10 mouse cellular contexts compared by ENCODE assay signal in the genomic region with DNA sequence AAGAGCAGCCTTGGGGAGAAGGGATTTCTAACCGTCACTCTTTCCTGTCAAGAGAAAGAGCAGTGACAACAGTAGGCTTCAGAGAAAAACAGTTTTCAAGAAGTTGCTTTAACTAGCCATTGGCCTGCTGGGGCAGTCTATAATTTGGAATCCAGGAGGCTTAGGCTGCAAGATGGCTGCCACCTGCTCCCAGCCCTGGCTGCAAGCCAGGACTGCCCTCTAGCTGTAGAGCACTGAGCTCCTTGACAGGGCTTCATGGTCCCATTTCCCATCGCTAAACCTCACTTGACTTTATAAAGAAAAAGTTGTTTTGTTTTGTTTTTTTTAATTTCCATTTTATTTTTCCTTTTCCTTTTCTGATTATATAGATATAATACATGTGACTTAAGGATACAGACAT. TPM values are rescaled to one million over a fixed set of nuclear protein-coding genes. Genes with fewer than 3 reads are reported as not detected.
DNase-seq lines count a peak whose midpoint lies in the region; ATAC-seq and TF ChIP-seq lines count a peak whose summit lies in the region.
"Had no signal": no experiment of that assay in that cellular context is flagged by ENCODE, and none has a peak within 500 bp of the region (broad histone marks: within the 10 kb centered on the region; RNA-seq: fewer than 3 reads in every experiment).

No protein-coding gene starts in this region.

- H3K9me3 ChIP-seq in forebrain, postnatal 0 days (ENCODE audit: low read length): no peaks in the 10 kb centered on the region
- no peaks in the 10 kb centered on the region for H3K9me3 ChIP-seq in forebrain, embryonic 11.5 days (ENCODE audit: control insufficient read depth, low read length)
- no peaks in the 10 kb centered on the region for H3K9me3 ChIP-seq in lung, postnatal 0 days (ENCODE audit: low read length)
- H3K9me3 ChIP-seq in liver, postnatal 0 days (ENCODE audit: low read length): no peaks in the 10 kb centered on the region
- H3K9me3 ChIP-seq: G1E; limb, embryonic 15.5 days had no signal

- peak; percentile 43; the same call in 1 of the 2 replicates for ATAC-seq in forebrain, postnatal 0 days
- ATAC-seq in forebrain, embryonic 11.5 days (replicated peaks; ENCODE audit: low FRiP score): no peak
- no peak for ATAC-seq in lung, postnatal 0 days
- ATAC-seq in liver, postnatal 0 days: no peak

- no peak overlapping the region for H3K27ac ChIP-seq in forebrain, postnatal 0 days (ENCODE audit: low read depth, low read length)
- no peak overlapping the region for H3K27ac ChIP-seq in forebrain, embryonic 11.5 days (ENCODE audit: low read depth, low read length)
- no peak overlapping the region for H3K27ac ChIP-seq in lung, postnatal 0 days (ENCODE audit: low read length)
- no peak overlapping the region for H3K27ac ChIP-seq in liver, postnatal 0 days (ENCODE audit: low read depth)
- H3K27ac ChIP-seq: limb, embryonic 15.5 days had no signal

- no peak overlapping the region for H3K4me3 ChIP-seq in forebrain, postnatal 0 days (ENCODE audit: low read depth, low read length)
- no peak overlapping the region for H3K4me3 ChIP-seq in forebrain, embryonic 11.5 days (ENCODE audit: low read depth, low read length)
- H3K4me3 ChIP-seq in lung, postnatal 0 days (ENCODE audit: low read depth, low read length): no peak overlapping the region
- no peak overlapping the region for H3K4me3 ChIP-seq in liver, postnatal 0 days (ENCODE audit: low read depth, low read length)
- H3K4me3 ChIP-seq: limb, embryonic 15.5 days had no signal

- H3K9ac ChIP-seq in forebrain, postnatal 0 days: no peak overlapping the region
- H3K9ac ChIP-seq in forebrain, embryonic 11.5 days (ENCODE audit: low read length): no peak overlapping the region
- no peak overlapping the region for H3K9ac ChIP-seq in lung, postnatal 0 days (replicated peaks; ENCODE audit: low read depth)
- no peak overlapping the region for H3K9ac ChIP-seq in liver, postnatal 0 days (replicated peaks)
- H3K9ac ChIP-seq: limb, embryonic 15.5 days had no signal

- 74% methylated on average over 2 of the region's 2 CpGs for WGBS in forebrain, postnatal 0 days
- WGBS in forebrain, embryonic 11.5 days: 83% methylated on average over 2 of the region's 2 CpGs
- WGBS in lung, postnatal 0 days: 75% methylated on average over 2 of the region's 2 CpGs
- WGBS in liver, postnatal 0 days (ENCODE audit: insufficient replicate concordance): 74% methylated on average over 2 of the region's 2 CpGs

- DNase-seq in forebrain, postnatal 0 days: peak; percentile 53
- DNase-seq in forebrain, embryonic 11.5 days (ENCODE audit: low spot score): no peak
- DNase-seq in lung, postnatal 0 days (ENCODE audit: low spot score): peak; percentile 31
- no peak for DNase-seq in lung, postnatal 14 days
- DNase-seq in NIH3T3 (ENCODE audit: low read depth): peak; percentile 40
- DNase-seq in liver, postnatal 0 days: no peak
- no peak for DNase-seq in urinary bladder, postnatal 10 days (ENCODE audit: low spot score)
- no peak for DNase-seq in adrenal gland, postnatal 14 days

- TF ChIP-seq EP300 in lung, postnatal 0 days (IDR thresholded peaks at IDR 0.05): no peak
- TF ChIP-seq EP300 in liver, postnatal 0 days (IDR thresholded peaks at IDR 0.05; ENCODE audit: low read depth): no peak

- TF ChIP-seq CTCF in forebrain, postnatal 0 days (IDR thresholded peaks at IDR 0.05; ENCODE audit: low read depth): peak; percentile 20; the same call in 1 of the 2 replicates
- peak; percentile 27; the same call in 1 of the 2 replicates for TF ChIP-seq CTCF in lung, postnatal 0 days (IDR thresholded peaks at IDR 0.05)
- peak; percentile 35; the same call in 1 of the 2 replicates for TF ChIP-seq CTCF in liver, postnatal 0 days (IDR thresholded peaks at IDR 0.05; ENCODE audit: low read depth)

- no peaks in the 10 kb centered on the region for H3K4me1 ChIP-seq in forebrain, postnatal 0 days (ENCODE audit: insufficient read depth)
- H3K4me1 ChIP-seq in forebrain, embryonic 11.5 days (replicated peaks; ENCODE audit: control insufficient read depth, insufficient read depth, low read length): no peaks in the 10 kb centered on the region
- H3K4me1 ChIP-seq in lung, postnatal 0 days (ENCODE audit: insufficient read depth, low read depth, low read length): no peaks in the 10 kb centered on the region
- H3K4me1 ChIP-seq in liver, postnatal 0 days (ENCODE audit: insufficient read depth): no peaks in the 10 kb centered on the region
- H3K4me1 ChIP-seq: limb, embryonic 15.5 days had no signal

- H3K36me3 ChIP-seq in forebrain, postnatal 0 days (ENCODE audit: insufficient read depth): peaks cover 43% of the 10 kb centered on the region
- peaks cover 3% of the 10 kb centered on the region; the same call in 1 of the 2 replicates for H3K36me3 ChIP-seq in forebrain, embryonic 11.5 days (ENCODE audit: control insufficient read depth, insufficient read depth, low read length)
- peaks cover 4% of the 10 kb centered on the region; the same call in 1 of the 2 replicates for H3K36me3 ChIP-seq in lung, postnatal 0 days (ENCODE audit: insufficient read depth, low read length)
- H3K36me3 ChIP-seq in liver, postnatal 0 days (replicated peaks; ENCODE audit: insufficient read depth, low read length): peaks cover 19% of the 10 kb centered on the region

- H3K27me3 ChIP-seq in forebrain, postnatal 0 days (ENCODE audit: insufficient read depth, low read length): no peaks in the 10 kb centered on the region
- H3K27me3 ChIP-seq in forebrain, embryonic 11.5 days (ENCODE audit: control insufficient read depth, insufficient read depth, low read length): no peaks in the 10 kb centered on the region
- no peaks in the 10 kb centered on the region for H3K27me3 ChIP-seq in lung, postnatal 0 days (replicated peaks; ENCODE audit: insufficient read depth, low read length)
- no peaks in the 10 kb centered on the region for H3K27me3 ChIP-seq in liver, postnatal 0 days (ENCODE audit: insufficient read depth, low read length)
- H3K27me3 ChIP-seq: limb, embryonic 15.5 days had no signal

- H3K4me2 ChIP-seq in forebrain, postnatal 0 days (ENCODE audit: low read depth): no peak overlapping the region
- H3K4me2 ChIP-seq in forebrain, embryonic 11.5 days (ENCODE audit: low read depth, low read length, severe bottlenecking): no peak overlapping the region
- H3K4me2 ChIP-seq in lung, postnatal 0 days (replicated peaks; ENCODE audit: low read depth, low read length): no peak overlapping the region
- H3K4me2 ChIP-seq in liver, postnatal 0 days (ENCODE audit: low read depth, low read length): no peak overlapping the region
- H3K4me2 ChIP-seq: limb, embryonic 15.5 days had no signal

RNA-seq across cellular contexts. Expression of a gene that starts 43.1 kb away (rescaled TPM):
- 33.5 and 41.1 TPM in 2 replicates for total RNA-seq in forebrain, postnatal 0 days (2014; rRNA removed)
- polyA plus RNA-seq in forebrain, postnatal 0 days (2015; fragmentation: Nextera tagmentation; extraction: Ambion mirVana): 53.2 and 53.7 TPM in 2 replicates
- 18.2 and 22.9 TPM in 2 replicates for polyA plus RNA-seq in forebrain, embryonic 11.5 days (2014; fragmentation: Nextera tagmentation; extraction: Ambion mirVana)
- polyA plus RNA-seq in lung, postnatal 0 days (2015; fragmentation: Nextera tagmentation; extraction: Ambion mirVana): 28.3 and 30.8 TPM in 2 replicates
- 90.6 and 95.6 TPM in 2 replicates for polyA plus RNA-seq in liver, postnatal 0 days (2015; fragmentation: Nextera tagmentation; extraction: Ambion mirVana)
- 117 and 129 TPM in 2 replicates for total RNA-seq in adrenal gland, postnatal 14 days (2021)

RNA-seq across cellular contexts. Expression of a gene that starts 43.3 kb away (rescaled TPM):
- total RNA-seq in forebrain, postnatal 0 days (2014; rRNA removed): 0.10 and 1.8 TPM in 2 replicates
- polyA plus RNA-seq in forebrain, postnatal 0 days (2015; fragmentation: Nextera tagmentation; extraction: Ambion mirVana): 1.1 and 1.5 TPM in 2 replicates
- polyA plus RNA-seq in forebrain, embryonic 11.5 days (2014; fragmentation: Nextera tagmentation; extraction: Ambion mirVana): 16.1 and 16.4 TPM in 2 replicates
- polyA plus RNA-seq in lung, postnatal 0 days (2015; fragmentation: Nextera tagmentation; extraction: Ambion mirVana): 17.1 and 18.7 TPM in 2 replicates
- 2.7 and 3.5 TPM in 2 replicates for polyA plus RNA-seq in liver, postnatal 0 days (2015; fragmentation: Nextera tagmentation; extraction: Ambion mirVana)
- 1.6 and 2.7 TPM in 2 replicates for total RNA-seq in adrenal gland, postnatal 14 days (2021)
- polyA plus RNA-seq: G1E had no signal

RNA-seq across cellular contexts. Expression of a gene that starts 50.9 kb away (rescaled TPM):
- total RNA-seq in forebrain, postnatal 0 days (2014; rRNA removed): 2.3 and 2.6 TPM in 2 replicates
- 2.4 and 3.1 TPM in 2 replicates for polyA plus RNA-seq in forebrain, postnatal 0 days (2015; fragmentation: Nextera tagmentation; extraction: Ambion mirVana)
- 2.3 and 3.6 TPM in 2 replicates for polyA plus RNA-seq in forebrain, embryonic 11.5 days (2014; fragmentation: Nextera tagmentation; extraction: Ambion mirVana)
- polyA plus RNA-seq in lung, postnatal 0 days (2015; fragmentation: Nextera tagmentation; extraction: Ambion mirVana): 2.3 TPM in 2 replicates
- 1.9 and 2.1 TPM in 2 replicates for polyA plus RNA-seq in liver, postnatal 0 days (2015; fragmentation: Nextera tagmentation; extraction: Ambion mirVana)
- total RNA-seq in adrenal gland, postnatal 14 days (2021): 9.6 and 9.7 TPM in 2 replicates

Comparison
In these comparisons a context has a peak if more than half of its experiments do, and no peak if none do; other contexts are left out.
1. DNase-seq: peak in forebrain, postnatal 0 days (single experiment), lung, postnatal 0 days (single experiment) and NIH3T3 (single experiment); none in forebrain, embryonic 11.5 days (single experiment), lung, postnatal 14 days (single experiment), liver, postnatal 0 days (single experiment), urinary bladder, postnatal 10 days (single experiment) and adrenal gland, postnatal 14 days (single experiment).
2. Peak in every context shown above with its lines, with median percentiles within 50 percentile points of each other: CTCF ChIP-seq.